24 mouse cellular contexts compared by ENCODE assay signal in the genomic region with DNA sequence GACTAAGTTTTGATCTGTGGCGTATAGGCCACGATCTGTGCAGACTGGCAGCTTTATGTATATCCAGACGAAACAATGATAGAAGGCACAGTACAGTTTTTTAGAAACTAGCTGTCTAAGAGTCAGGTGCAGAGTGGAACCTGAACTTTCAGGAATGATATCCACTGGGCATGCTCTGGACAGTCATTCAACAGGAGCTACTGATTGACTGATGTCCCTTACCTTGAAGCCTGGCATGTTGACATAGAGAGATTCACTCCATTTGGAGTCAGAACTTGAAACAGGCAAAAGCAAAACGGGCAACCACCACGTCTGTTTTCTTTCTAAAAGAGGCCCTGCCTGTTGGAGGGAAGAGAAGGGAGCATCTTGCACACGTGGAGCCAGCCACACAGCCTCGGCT. TPM values are rescaled to one million over a fixed set of nuclear protein-coding genes. Genes with fewer than 3 reads are reported as not detected.
DNase-seq lines count a peak whose midpoint lies in the region; ATAC-seq lines count a peak whose summit lies in the region.
"Had no signal": no experiment of that assay in that cellular context is flagged by ENCODE, and none has a peak within 500 bp of the region (broad histone marks: within the 10 kb centered on the region; RNA-seq: fewer than 3 reads in every experiment).

No protein-coding gene starts in this region.

- WGBS in embryonic facial prominence, embryonic 13.5 days = 75% methylated on average over 7 of the region's 7 CpGs
- WGBS in embryonic facial prominence, embryonic 10.5 days = 88% methylated on average over 7 of the region's 7 CpGs
- 77% methylated on average over 7 of the region's 7 CpGs for WGBS in liver, embryonic 13.5 days (ENCODE audit: insufficient replicate concordance)

- no peaks in the 10 kb centered on the region for H3K27me3 ChIP-seq in embryonic facial prominence, embryonic 13.5 days
- H3K27me3 ChIP-seq in embryonic facial prominence, embryonic 10.5 days (replicated peaks; ENCODE audit: low read depth, poor library complexity, severe bottlenecking) = no peaks in the 10 kb centered on the region
- H3K27me3 ChIP-seq in liver, embryonic 13.5 days = no peaks in the 10 kb centered on the region
- H3K27me3 ChIP-seq: embryonic facial prominence, embryonic 15.5 days; heart, embryonic 12.5 days had no signal

- no peak overlapping the region for H3K4me2 ChIP-seq in embryonic facial prominence, embryonic 13.5 days
- no peak overlapping the region for H3K4me2 ChIP-seq in liver, embryonic 13.5 days
- H3K4me2 ChIP-seq: embryonic facial prominence, embryonic 15.5 days; hindbrain, embryonic 14.5 days had no signal

- H3K4me1 ChIP-seq in embryonic facial prominence, embryonic 13.5 days = peaks cover 32% of the 10 kb centered on the region
- H3K4me1 ChIP-seq in embryonic facial prominence, embryonic 10.5 days = peaks cover 32% of the 10 kb centered on the region
- H3K4me1 ChIP-seq in liver, embryonic 13.5 days (replicated peaks) = peaks cover 39% of the 10 kb centered on the region

- peaks cover 40% of the 10 kb centered on the region for H3K36me3 ChIP-seq in embryonic facial prominence, embryonic 13.5 days
- peaks cover 52% of the 10 kb centered on the region for H3K36me3 ChIP-seq in embryonic facial prominence, embryonic 10.5 days (replicated peaks)
- peaks cover 19% of the 10 kb centered on the region for H3K36me3 ChIP-seq in liver, embryonic 13.5 days

- H3K27ac ChIP-seq in embryonic facial prominence, embryonic 13.5 days = 0 out of 2 replicates have a peak overlapping the region, but pooled peaks have one; percentile 24
- no peak overlapping the region for H3K27ac ChIP-seq in embryonic facial prominence, embryonic 10.5 days (replicated peaks)
- no peak overlapping the region for H3K27ac ChIP-seq in liver, embryonic 13.5 days
- H3K27ac ChIP-seq: gastrocnemius, adult 2 months; hindbrain, embryonic 14.5 days; hindbrain, postnatal 0 days had no signal

- no peak for DNase-seq in embryonic facial prominence, embryonic 10.5 days (ENCODE audit: low spot score)
- peak; percentile 60 for DNase-seq in kidney, adult 9 months
- no peak for DNase-seq in kidney, adult 11 months
- no peak for DNase-seq in liver, embryonic 13.5 days
- DNase-seq in liver = no peak
- DNase-seq: adrenal gland, adult 8-10 months; adrenal gland, postnatal 25 days; cerebellum, adult 11-12 months; cerebellum, adult 8-10 months; cerebellum, postnatal 10 days; cerebellum, postnatal 36 days; embryo, embryonic 11 days; forebrain, postnatal 0 days; gastrocnemius, adult 2 months; gastrocnemius, postnatal 14 days; heart, postnatal 14 days; heart, postnatal 4 days had no signal

- H3K4me3 ChIP-seq in embryonic facial prominence, embryonic 13.5 days = no peak overlapping the region
- no peak overlapping the region for H3K4me3 ChIP-seq in embryonic facial prominence, embryonic 10.5 days
- H3K4me3 ChIP-seq in liver, embryonic 13.5 days (replicated peaks) = no peak overlapping the region
- H3K4me3 ChIP-seq: embryonic facial prominence, embryonic 15.5 days; gastrocnemius, adult 2 months; heart, embryonic 12.5 days had no signal

- no peak for ATAC-seq in embryonic facial prominence, embryonic 13.5 days (ENCODE audit: insufficient number of reproducible peaks, insufficient read depth, low FRiP score, low TSS enrichment, low read depth)
- ATAC-seq in liver, embryonic 13.5 days (ENCODE audit: low read depth) = no peak
- ATAC-seq: activated CD4-positive, CD25-positive, alpha-beta regulatory T cell, adult 4 months; forebrain, embryonic 14.5 days; forebrain, postnatal 0 days; hindbrain, postnatal 0 days had no signal

- no peaks in the 10 kb centered on the region for H3K9me3 ChIP-seq in embryonic facial prominence, embryonic 13.5 days
- H3K9me3 ChIP-seq in embryonic facial prominence, embryonic 10.5 days = no peaks in the 10 kb centered on the region
- no peaks in the 10 kb centered on the region for H3K9me3 ChIP-seq in liver, embryonic 13.5 days (replicated peaks)
- H3K9me3 ChIP-seq: embryonic facial prominence, embryonic 15.5 days; heart, embryonic 12.5 days had no signal

- H3K9ac ChIP-seq in embryonic facial prominence, embryonic 13.5 days = peak overlapping the region; percentile 11; the same call in 1 of the 2 replicates
- 0 out of 2 replicates have a peak overlapping the region, but pooled peaks have one; percentile 3 for H3K9ac ChIP-seq in liver, embryonic 13.5 days
- H3K9ac ChIP-seq: embryonic facial prominence, embryonic 15.5 days; forebrain, postnatal 0 days; heart, embryonic 12.5 days; hindbrain, embryonic 14.5 days had no signal

RNA-seq across cellular contexts. Expression of a gene that starts 3.9 kb away (rescaled TPM):
- 38.5 and 39.3 TPM in 2 replicates for polyA plus RNA-seq in embryonic facial prominence, embryonic 13.5 days (2015; fragmentation: Nextera tagmentation; extraction: Ambion mirVana)
- polyA plus RNA-seq in embryonic facial prominence, embryonic 10.5 days (2016; fragmentation: Nextera tagmentation; extraction: Ambion mirVana) = 50.5 and 53.4 TPM in 2 replicates
- 6.3 and 8.2 TPM in 2 replicates for polyA plus RNA-seq in liver, embryonic 13.5 days (2015; fragmentation: Nextera tagmentation; extraction: Ambion mirVana)

RNA-seq across cellular contexts. Expression of a gene that starts 5.0 kb away (rescaled TPM):
- 139 and 160 TPM in 2 replicates for polyA plus RNA-seq in embryonic facial prominence, embryonic 13.5 days (2015; fragmentation: Nextera tagmentation; extraction: Ambion mirVana)
- 164 and 170 TPM in 2 replicates for polyA plus RNA-seq in embryonic facial prominence, embryonic 10.5 days (2016; fragmentation: Nextera tagmentation; extraction: Ambion mirVana)
- polyA plus RNA-seq in liver, embryonic 13.5 days (2015; fragmentation: Nextera tagmentation; extraction: Ambion mirVana) = 56.1 and 61.2 TPM in 2 replicates

RNA-seq across cellular contexts. Expression of a gene that starts 50.5 kb away (rescaled TPM):
- 1.5 and 2.3 TPM in 2 replicates for polyA plus RNA-seq in embryonic facial prominence, embryonic 13.5 days (2015; fragmentation: Nextera tagmentation; extraction: Ambion mirVana)
- 1.0 and 1.1 TPM in 2 replicates for polyA plus RNA-seq in embryonic facial prominence, embryonic 10.5 days (2016; fragmentation: Nextera tagmentation; extraction: Ambion mirVana)
- 0.44 and 0.59 TPM in 2 replicates for polyA plus RNA-seq in liver, embryonic 13.5 days (2015; fragmentation: Nextera tagmentation; extraction: Ambion mirVana)
- polyA plus RNA-seq: activated CD4-positive, CD25-positive, alpha-beta regulatory T cell, adult 4 months had no signal

RNA-seq across cellular contexts. Expression of a gene that starts 59.6 kb away (rescaled TPM):
- 3.3 and 4.3 TPM in 2 replicates for polyA plus RNA-seq in embryonic facial prominence, embryonic 13.5 days (2015; fragmentation: Nextera tagmentation; extraction: Ambion mirVana)
- 8.0 and 8.4 TPM in 2 replicates for polyA plus RNA-seq in embryonic facial prominence, embryonic 10.5 days (2016; fragmentation: Nextera tagmentation; extraction: Ambion mirVana)
- 10.6 and 12.3 TPM in 2 replicates for polyA plus RNA-seq in liver, embryonic 13.5 days (2015; fragmentation: Nextera tagmentation; extraction: Ambion mirVana)
